Mouse (Mus musculus) monocyte, adult 59 days (primary cell): ENCODE data around the gene Prkar1b. TPM values are rescaled to one million over a fixed set of nuclear protein-coding genes. Genes with fewer than 3 reads are reported as not detected.

ENCODE experiments used
- total RNA-seq, 2 experiments: library from RNA; stranded (reverse); gene quantifications; one replicate each; pipeline ENCODE4 v1.2.4; 2023

Prkar1b gene
- 10 to 100 TPM; 10.6 to 10.7 TPM for total RNA-seq

DNA sequence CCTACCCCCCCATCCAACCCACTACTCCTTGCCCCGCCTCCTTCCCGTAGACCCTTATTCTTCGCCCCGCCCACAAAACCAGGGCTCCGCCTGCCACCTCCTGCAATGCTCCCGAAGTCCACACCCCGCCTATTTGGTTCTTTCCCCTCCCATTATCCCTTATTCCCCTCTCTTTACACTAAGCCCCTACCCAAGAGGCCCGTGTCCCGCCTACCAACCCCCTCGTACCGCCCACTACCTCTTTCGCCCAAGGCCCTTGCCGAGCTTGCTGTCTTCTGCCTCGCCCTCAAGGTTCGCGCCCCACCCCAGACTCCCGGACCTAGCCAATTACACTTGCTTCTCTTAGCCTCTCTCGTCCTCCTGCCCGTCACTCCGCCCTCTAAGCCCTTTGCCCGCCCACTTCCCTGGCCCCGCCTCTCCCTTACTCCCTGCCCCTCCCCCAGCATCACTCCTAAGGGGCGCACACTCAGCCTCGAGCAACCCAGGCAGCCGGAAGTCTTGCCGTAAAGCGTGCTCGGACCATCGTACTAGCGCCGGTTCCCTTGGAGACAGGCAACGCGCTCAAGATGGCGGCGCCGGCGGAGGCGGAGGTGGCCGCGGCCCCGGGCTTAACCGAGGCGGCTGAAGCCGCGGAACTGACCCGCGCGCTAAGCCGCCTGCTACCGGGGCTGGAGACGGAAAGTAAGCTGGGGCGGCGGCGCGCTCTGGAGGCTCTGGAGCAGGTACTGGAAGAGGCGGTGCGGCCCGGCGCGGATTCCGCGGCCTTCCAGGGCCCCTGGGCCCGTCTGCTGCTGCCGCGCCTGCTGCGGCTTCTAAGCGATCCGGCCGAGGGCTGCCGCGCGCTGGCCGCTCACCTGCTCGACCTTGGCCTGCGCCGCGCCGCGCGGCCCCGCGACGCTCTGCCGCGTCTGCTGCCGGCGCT, at the start of gene Prkar1b, which contains the start of gene Dnaaf5:
TSS of gene Prkar1b (minus strand) at position 321 of the 922 bp plus-strand sequence.
TSS of gene Dnaaf5 (plus strand) at position 543 of the 922 bp plus-strand sequence.

GRCm38 (mm10) chr5:138997171-138997788, 152.5 kb downstream of the Prkar1b start, which contains the start of gene Pdgfa:
Gene Pdgfa (minus strand): TSS chr5:138997370.

Other genes with a start within 250 kb of the Prkar1b start
- 1 to 10 TPM; 5.3 to 6.3 TPM for gene Pdgfa, start 152.6 kb downstream of the Prkar1b start, total RNA-seq
- gene Dnaaf5, start 222 bp upstream of the Prkar1b start, total RNA-seq: 1 to 10 TPM; 7.7 to 8.4 TPM
- gene Sun1, start 50.6 kb upstream of the Prkar1b start, total RNA-seq: 100 to 1,000 TPM in 1 of 2 experiments, 10 to 100 TPM in 1; 94.6 to 106 TPM
- gene Get4, start 102.3 kb upstream of the Prkar1b start, total RNA-seq: 10 to 100 TPM; 27.8 to 28.1 TPM
- gene Adap1, start 175.6 kb upstream of the Prkar1b start, total RNA-seq: 100 to 1,000 TPM; 192 to 194 TPM
- 10 to 100 TPM; 23.0 to 34.9 TPM for gene Cox19, start 201.4 kb upstream of the Prkar1b start, total RNA-seq
- not detected for gene Cyp2w1, start 202.6 kb upstream of the Prkar1b start, total RNA-seq
- gene Gpr146, start 227.7 kb upstream of the Prkar1b start, total RNA-seq: 10 to 100 TPM; 11.5 to 12.2 TPM